Mouse (Mus musculus): ENCODE results near the gene Mfsd14a. TPM values are rescaled to one million over a fixed set of nuclear protein-coding genes. Genes with fewer than 3 reads are reported as not detected.
A peak's percentile ranks its signal among the peaks of the same experiment; 100 is the strongest.

Mfsd14a gene
- polyA plus RNA-seq, 1 experiment, result 33.6 TPM

- no peak for DNase-seq (ENCODE audit: low read depth)
These were observed 60.7 kb downstream of the Mfsd14a start for GRCm38 (mm10) chr3:116601781-116602180.

GRCm38 (mm10) chr3:116601005-116601404 is 61.5 kb downstream of the Mfsd14a start:
- DNase-seq (ENCODE audit: low read depth), result no peak

- DNase-seq (ENCODE audit: low read depth), result no peak
These were observed 62.8 kb downstream of the Mfsd14a start for GRCm38 (mm10) chr3:116599705-116600104.

GRCm38 (mm10) chr3:116595603-116595991 is 66.9 kb downstream of the Mfsd14a start:
- DNase-seq (ENCODE audit: low read depth), result no peak

GRCm38 (mm10) chr3:116594728-116595602 is 67.5 kb downstream of the Mfsd14a start, which contains the start of gene Sass6:
Gene Sass6 (plus strand): TSS chr3:116594982.
- peak; percentile 79 for DNase-seq (ENCODE audit: low read depth)

GRCm38 (mm10) chr3:116594076-116594727 is 68.3 kb downstream of the Mfsd14a start:
- DNase-seq (ENCODE audit: low read depth), result no peak

- no peak for DNase-seq (ENCODE audit: low read depth)
These were observed 80.3 kb downstream of the Mfsd14a start for GRCm38 (mm10) chr3:116582201-116582600.

Other genes with a start within 250 kb of the Mfsd14a start
- 3.0 and 3.7 TPM in 2 replicates for gene Cdc14a, start 238.6 kb downstream of the Mfsd14a start, polyA plus RNA-seq (2012; rRNA removed)
- 25.8 and 28.0 TPM in 2 replicates for gene Rtca, start 154.5 kb downstream of the Mfsd14a start, polyA plus RNA-seq (2012; rRNA removed)
- 17.9 and 19.2 TPM in 2 replicates for gene Dbt, start 149.6 kb downstream of the Mfsd14a start, polyA plus RNA-seq (2012; rRNA removed)
- 4.5 and 7.1 TPM in 2 replicates for gene Lrrc39, start 99.7 kb downstream of the Mfsd14a start, polyA plus RNA-seq (2012; rRNA removed)
- 0.90 and 1.1 TPM in 2 replicates for gene Sass6, start 67.7 kb downstream of the Mfsd14a start, polyA plus RNA-seq (2012; rRNA removed)
- gene Trmt13, start 48.1 kb downstream of the Mfsd14a start, polyA plus RNA-seq (2012; rRNA removed), result 4.9 and 5.8 TPM in 2 replicates
- gene Gm43191, start 18.6 kb upstream of the Mfsd14a start, polyA plus RNA-seq (2012; rRNA removed), result not detected in 2 replicates
- 10.5 and 11.5 TPM in 2 replicates for gene Slc35a3, start 50.2 kb upstream of the Mfsd14a start, polyA plus RNA-seq (2012; rRNA removed)
- gene Agl, start 145.5 kb upstream of the Mfsd14a start, polyA plus RNA-seq (2012; rRNA removed), result 10.3 and 11.5 TPM in 2 replicates
- gene Frrs1, start 196.8 kb upstream of the Mfsd14a start, polyA plus RNA-seq (2012; rRNA removed), result 18.8 and 19.2 TPM in 2 replicates

Data from gonadal fat pad, adult 2 months (tissue).